Mouse (Mus musculus) cerebellum, adult 11-12 months (tissue): ENCODE results near the gene Pbx3.

ENCODE experiments used
- DNase-seq: peaks from one replicate; pipeline ENCODE4 v3.0.0; 2022

Gene Pbx3

DNA sequence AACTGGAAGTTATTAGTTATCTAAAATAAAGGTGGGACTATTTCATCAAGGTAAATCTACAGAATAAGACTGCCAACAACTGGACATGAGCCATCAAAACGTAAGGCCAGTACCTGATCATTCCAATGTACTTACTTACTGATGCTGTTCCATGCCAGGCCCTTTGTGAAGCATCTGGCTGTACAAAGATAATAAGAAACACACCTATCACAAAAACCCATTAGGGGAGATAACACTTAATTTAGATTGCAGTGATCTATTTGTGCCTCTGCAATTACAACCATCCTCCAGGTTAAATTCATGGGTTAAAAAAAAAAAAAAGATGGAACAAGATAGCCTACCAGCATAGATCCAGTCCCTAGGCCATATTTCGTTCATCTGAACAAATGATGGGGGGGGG, 88.7 kb downstream of the Pbx3 start:
- DNase-seq, result no peak

GRCm38 (mm10) chr2:34280996-34281395, 91.9 kb downstream of the Pbx3 start:
- no peak for DNase-seq

- no peak for DNase-seq
Observed at GRCm38 (mm10) chr2:34279726-34280125, 93.2 kb downstream of the Pbx3 start.

GRCm38 (mm10) chr2:34275630-34276193, 97.2 kb downstream of the Pbx3 start:
- no peak for DNase-seq

- no peak for DNase-seq
Observed at GRCm38 (mm10) chr2:34262046-34262445, 110.9 kb downstream of the Pbx3 start.

DNA sequence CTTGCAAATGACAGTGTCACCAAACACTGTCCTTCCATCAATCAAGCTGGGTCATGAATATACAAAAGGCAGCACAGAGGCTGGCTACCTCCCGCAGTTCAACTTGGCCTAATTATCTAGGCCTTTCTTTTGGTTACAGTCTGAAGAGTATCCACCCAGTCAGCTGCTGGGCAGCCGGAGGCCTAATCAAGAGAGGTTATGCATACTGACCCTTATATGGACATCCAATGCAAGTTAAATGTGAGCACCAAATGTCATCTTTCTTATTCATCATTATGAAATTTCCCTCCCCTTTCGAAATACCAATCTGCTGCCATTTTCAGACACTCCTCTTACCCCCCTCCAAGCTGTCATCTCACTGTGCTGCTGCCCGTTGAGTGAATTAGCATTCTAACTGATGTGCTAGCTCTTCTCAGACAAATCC, 112.3 kb downstream of the Pbx3 start:
- DNase-seq, result no peak

DNA sequence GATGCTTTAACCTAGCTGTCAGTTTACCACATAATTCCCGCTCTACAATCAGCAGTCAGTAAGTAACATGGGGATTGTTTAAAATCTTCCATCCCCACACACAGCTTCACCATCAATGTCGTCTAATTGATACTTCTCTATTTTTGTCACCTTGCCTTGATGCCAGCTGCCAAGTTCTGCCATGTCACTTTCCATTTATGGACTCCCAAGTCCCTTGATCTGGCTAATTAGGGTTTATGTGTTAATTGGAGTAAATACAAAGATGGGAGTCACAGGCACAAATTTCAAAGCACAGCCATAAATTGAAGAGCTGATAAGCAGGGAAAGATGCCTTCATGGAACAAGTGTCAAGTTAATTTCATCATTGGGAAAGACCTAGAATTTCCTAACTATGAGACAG, 114.7 kb downstream of the Pbx3 start:
- DNase-seq, result no peak

DNA sequence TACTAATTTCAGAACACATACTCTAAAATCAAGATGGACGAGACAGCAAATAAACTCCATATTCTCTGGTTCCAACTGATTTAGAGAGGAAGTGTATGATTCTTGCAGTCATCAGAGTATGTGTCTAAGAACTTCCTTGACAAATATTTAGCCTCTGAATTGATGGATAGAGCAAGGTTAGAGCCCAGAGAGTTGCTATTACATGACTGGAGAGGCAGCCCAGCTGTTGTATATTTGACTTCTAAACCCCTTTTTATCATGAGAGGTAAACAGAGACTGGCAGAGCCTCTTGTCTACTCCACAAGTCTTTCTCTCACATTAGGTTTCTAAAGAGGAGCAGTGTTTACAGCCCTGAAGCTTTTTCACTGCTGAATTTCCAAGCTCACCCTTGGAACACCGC, 115.3 kb downstream of the Pbx3 start:
- no peak for DNase-seq

DNA sequence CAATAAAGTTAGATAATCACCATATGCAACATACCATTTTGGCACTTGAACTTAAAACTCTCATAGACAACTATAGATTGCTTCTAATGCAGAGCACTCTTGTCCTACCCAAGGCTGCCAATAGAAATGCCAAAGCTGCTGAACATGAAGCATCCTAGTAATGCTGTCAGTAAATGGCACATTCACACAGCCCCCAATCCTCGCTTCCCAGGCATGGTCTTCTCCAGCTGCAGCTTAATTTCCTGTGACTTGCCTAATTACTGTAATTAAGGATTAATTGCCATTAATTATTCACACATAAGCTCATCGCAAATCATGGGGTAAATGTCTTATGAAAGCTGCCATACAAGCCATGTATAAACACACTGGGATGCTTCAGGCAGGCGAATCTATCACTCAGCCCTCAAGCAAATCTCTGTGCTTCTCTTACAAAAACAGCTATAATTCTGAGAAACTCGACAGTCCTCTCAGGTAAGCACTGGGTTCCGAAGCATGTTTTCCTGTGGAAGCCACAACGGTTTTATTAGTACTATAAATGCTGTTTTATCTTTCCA, 116.9 kb downstream of the Pbx3 start:
- DNase-seq, result no peak

- no peak for DNase-seq
Observed at GRCm38 (mm10) chr2:34253627-34254026, 119.3 kb downstream of the Pbx3 start.

DNA sequence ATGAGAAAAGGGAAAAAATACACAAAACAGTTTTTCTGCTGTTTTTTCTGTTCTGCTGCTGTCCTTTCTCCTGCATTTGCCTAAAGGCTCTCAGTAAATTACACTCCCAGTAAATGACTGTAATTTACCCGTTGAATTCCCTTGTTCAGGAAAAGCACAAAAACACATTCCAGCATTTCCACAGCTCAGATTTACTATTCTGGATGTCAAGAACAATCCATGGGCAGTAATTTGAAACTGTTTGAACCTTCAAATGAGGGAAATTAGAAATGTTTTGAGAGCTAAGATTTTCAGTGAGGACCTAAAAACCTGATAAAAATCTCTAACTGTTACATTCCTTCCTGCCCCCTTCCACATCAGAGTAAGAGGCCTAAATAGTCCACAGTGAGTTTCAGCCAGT, 119.8 kb downstream of the Pbx3 start:
- no peak for DNase-seq

DNA sequence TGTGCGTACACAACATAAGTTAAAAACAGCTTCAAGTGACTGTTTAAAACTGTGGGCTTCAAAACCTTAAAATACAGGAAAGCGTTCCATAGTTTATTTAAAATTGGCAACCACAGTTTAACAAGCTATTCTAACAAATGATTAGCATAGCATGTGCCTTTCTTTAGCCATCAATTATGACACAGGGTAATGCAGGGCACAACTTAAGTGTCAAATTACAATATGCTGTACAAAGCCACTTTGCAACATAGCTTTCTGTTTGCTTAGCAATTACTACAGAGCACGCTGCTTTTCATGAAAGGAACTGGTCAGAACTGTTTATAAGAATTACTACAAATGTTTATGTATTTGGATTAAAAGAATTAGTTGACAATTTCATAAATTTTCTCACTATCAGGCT, 120.7 kb downstream of the Pbx3 start:
- no peak for DNase-seq

- peak; percentile 4 for DNase-seq
Observed at GRCm38 (mm10) chr2:34249961-34250658, 122.8 kb downstream of the Pbx3 start.

DNA sequence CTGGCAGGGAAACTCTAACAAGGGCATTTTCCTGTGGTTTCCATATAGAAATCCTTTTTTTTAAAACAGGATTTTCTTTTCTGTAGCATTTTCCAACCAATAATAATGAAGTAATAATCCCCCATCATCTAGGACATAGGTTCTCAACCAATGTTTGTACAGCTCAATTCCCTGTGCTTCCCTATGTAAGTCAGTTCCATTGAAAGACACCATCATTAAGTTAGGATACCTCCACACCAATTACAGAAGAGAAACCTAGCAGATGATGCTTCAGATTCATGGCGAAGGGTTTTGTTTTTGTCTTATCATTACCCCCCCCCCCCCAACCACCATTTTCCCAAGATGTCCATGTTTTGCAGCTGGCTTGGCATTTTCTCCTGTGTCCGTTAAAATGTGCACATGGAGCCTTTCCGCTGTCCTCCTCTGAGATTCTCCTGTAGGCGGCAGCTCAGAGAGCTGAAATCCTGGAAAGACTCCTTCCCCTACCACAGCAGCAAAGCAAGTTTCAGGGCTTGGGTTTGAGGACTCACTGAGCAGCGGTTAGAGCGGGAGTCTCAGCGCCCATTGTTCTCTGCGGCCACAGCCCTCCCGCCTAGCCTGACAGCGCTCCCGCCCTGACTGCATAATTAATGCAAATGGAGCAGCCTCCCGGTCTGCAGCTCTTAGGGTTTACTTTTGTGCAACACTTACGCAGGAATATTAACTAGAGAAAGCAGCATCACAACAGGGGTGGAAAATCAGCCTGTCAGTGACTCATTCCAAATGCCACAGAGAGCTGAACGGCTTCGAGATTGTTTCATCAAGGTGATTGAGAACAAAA, 123.6 kb downstream of the Pbx3 start:
- DNase-seq, result peak; percentile 29

GRCm38 (mm10) chr2:34240885-34241284, 132.1 kb downstream of the Pbx3 start:
- no peak for DNase-seq

DNA sequence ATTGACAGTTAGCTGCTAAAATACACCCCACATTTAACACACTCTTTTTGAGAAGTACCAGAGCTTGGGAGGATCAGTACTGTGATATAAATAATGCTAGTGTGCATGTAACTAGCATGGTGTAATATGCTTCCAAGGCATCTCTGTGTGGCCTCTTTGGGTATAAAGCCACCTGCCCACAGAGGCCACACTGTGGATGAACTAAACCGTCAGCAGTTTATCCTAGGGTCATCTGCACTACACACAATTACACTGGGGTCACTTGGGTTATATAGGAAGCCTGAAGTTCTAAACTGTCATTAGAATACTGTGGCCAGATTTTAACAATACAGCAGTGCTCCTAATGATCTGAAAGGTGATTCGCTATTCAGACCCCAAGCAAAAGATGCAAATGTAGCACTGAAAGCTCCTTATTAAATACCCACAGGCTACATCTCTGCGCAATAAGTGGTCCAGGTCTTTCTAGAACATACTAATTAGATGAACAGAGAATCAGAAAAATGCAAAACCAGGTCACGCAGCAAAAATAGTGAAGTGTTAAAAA, 133.6 kb downstream of the Pbx3 start:
- DNase-seq, result no peak

GRCm38 (mm10) chr2:34235467-34236075, 137.4 kb downstream of the Pbx3 start:
- DNase-seq, result no peak

- DNase-seq, result no peak
Observed at GRCm38 (mm10) chr2:34234274-34234673, 138.7 kb downstream of the Pbx3 start.

DNA sequence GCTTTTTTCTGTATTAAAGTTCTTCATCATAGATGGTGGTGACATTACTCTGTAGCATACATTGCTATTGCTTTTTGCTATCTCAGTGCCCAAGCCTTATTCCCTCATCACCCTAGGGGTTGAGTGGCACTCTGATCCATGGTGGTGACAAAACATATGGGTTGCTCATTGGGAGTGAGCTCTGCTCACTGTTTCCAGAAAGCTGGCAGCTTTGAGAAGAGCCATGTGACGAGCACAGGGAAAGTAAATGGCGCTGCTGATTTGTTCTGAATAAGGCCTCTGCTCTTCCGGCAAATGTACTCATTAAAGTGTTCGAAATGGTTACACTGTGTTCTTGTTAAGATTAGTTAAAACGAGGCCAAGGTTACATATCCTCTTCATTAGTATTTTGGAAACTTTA, 139.7 kb downstream of the Pbx3 start:
- DNase-seq, result no peak

GRCm38 (mm10) chr2:34227688-34228087, 145.3 kb downstream of the Pbx3 start:
- DNase-seq, result no peak

- DNase-seq, result no peak
Observed at GRCm38 (mm10) chr2:34225470-34225869, 147.5 kb downstream of the Pbx3 start.

DNA sequence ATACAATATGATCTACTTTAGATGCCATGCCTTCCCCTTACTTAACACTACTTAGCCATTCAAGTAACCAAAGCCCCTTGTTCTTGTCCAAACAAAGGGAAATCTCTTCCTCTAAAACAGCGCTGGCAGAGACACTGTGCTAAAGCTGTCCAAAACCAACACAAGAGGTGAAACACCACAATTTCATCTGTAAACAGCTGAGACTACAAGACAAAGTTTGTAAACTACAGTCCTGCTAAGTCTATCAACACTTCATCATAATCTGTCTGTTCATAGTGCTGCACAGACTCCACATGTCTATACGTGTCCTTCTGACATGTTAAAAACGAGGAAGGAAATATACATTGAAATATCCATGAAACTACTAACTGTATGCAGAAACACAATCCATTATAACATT, 151.5 kb downstream of the Pbx3 start:
- no peak for DNase-seq

- DNase-seq, result no peak
Observed at GRCm38 (mm10) chr2:34219150-34219549, 153.8 kb downstream of the Pbx3 start.
